Mouse (Mus musculus) B cell, adult 62 days (primary cell): Measurements from ENCODE around the gene Mmp28. TPM values are rescaled to one million over a fixed set of nuclear protein-coding genes. Genes with fewer than 3 reads are reported as not detected.

ENCODE experiments used
- total RNA-seq: library from RNA; stranded (reverse); gene quantifications from 4 replicates; pipeline ENCODE4 v1.2.4, GENCODE M21; 2023

Mmp28 gene
- not detected in 4 replicates for total RNA-seq

GRCm38 (mm10) chr11:83462711-83463244 lies at the start of gene Mmp28:
TSS of gene Mmp28 (minus strand) at chr11:83463071.

GRCm38 (mm10) chr11:83472324-83473234 lies 9.7 kb upstream of the Mmp28 start, which contains the start of gene Taf15:
TSS of gene Taf15 (plus strand) at chr11:83473086.

GRCm38 (mm10) chr11:83437377-83437776 lies 25.5 kb downstream of the Mmp28 start, which contains the start of gene 1700020L24Rik:
TSS of gene 1700020L24Rik (plus strand) at chr11:83437677.

GRCm38 (mm10) chr11:83429355-83429754 lies 33.5 kb downstream of the Mmp28 start, which contains the start of gene Gas2l2:
TSS of gene Gas2l2 (minus strand) at chr11:83429455.

GRCm38 (mm10) chr11:83409087-83409754 lies 53.6 kb downstream of the Mmp28 start, which contains the start of gene Rasl10b:
TSS of gene Rasl10b (plus strand) at chr11:83409137.

Other genes starting within 250 kb of the Mmp28 start
- gene Slfn14, start 176.3 kb downstream of the Mmp28 start, total RNA-seq, result not detected in 4 replicates
- gene Ap2b1, start 164.0 kb downstream of the Mmp28 start, total RNA-seq, result 130 to 153 TPM (median 142 TPM) in 4 replicates
- 12.6 to 15.2 TPM (median 14.1 TPM) in 4 replicates for gene Pex12, start 160.5 kb downstream of the Mmp28 start, total RNA-seq
- gene Rasl10b, start 53.9 kb downstream of the Mmp28 start, total RNA-seq, result 0.79 to 1.2 TPM (median 0.90 TPM) in 4 replicates
- not detected in 4 replicates for gene Gas2l2, start 33.6 kb downstream of the Mmp28 start, total RNA-seq
- gene 1700020L24Rik, start 25.4 kb downstream of the Mmp28 start, total RNA-seq, result 0.83 TPM in 1 of 4 replicates, not detected in the others
- 154 to 178 TPM (median 165 TPM) in 4 replicates for gene Taf15, start 10.0 kb upstream of the Mmp28 start, total RNA-seq
- 0.30 TPM in 1 of 4 replicates, not detected in the others for gene Heatr9, start 59.1 kb upstream of the Mmp28 start, total RNA-seq
- gene Ccl5, start 67.4 kb upstream of the Mmp28 start, total RNA-seq, result 4.6 to 8.0 TPM (median 6.7 TPM) in 4 replicates
- 0.19 to 1.2 TPM in 2 of 4 replicates, not detected in the others for gene Ccl9, start 115.6 kb upstream of the Mmp28 start, total RNA-seq
- 1.0 to 2.2 TPM (median 1.1 TPM) in 4 replicates for gene Ccl6, start 130.0 kb upstream of the Mmp28 start, total RNA-seq
- not detected in 4 replicates for gene Rpl9-ps1, start 182.6 kb upstream of the Mmp28 start, total RNA-seq
- gene Ccl3, start 186.3 kb upstream of the Mmp28 start, total RNA-seq, result 26.0 to 35.8 TPM (median 30.5 TPM) in 4 replicates
- gene Ccl4, start 199.5 kb upstream of the Mmp28 start, total RNA-seq, result 8.8 to 12.1 TPM (median 10.8 TPM) in 4 replicates
- gene Wfdc17, start 240.9 kb upstream of the Mmp28 start, total RNA-seq, result 3.6 to 7.1 TPM (median 5.4 TPM) in 4 replicates
- 1.1 TPM in 1 of 4 replicates, not detected in the others for gene Wfdc18, start 245.9 kb upstream of the Mmp28 start, total RNA-seq